Mouse (Mus musculus) T-helper 17 cell (primary cell): Measurements from ENCODE around the gene Eif4g3.

ENCODE experiments used
- in situ Hi-C, 2 experiments: fragments of 300-600 bp; cut with MboI, MseI; formaldehyde crosslinking; loops; 1 replicate in 1 of 2; 2 replicates in 1 of 2; pipeline ENCODE4 v1.15.1; 2025; ENCODE audit warnings: high pct_unique_total_duplicates in 2 of 2

The Eif4g3 gene

GRCm38 (mm10) chr4:137984746-137985145, 8.1 kb upstream of the Eif4g3 start:
- in situ Hi-C loops, result no loop called here

- in situ Hi-C loops, result no loop called here
Measured at GRCm38 (mm10) chr4:137989426-137989825, 3.4 kb upstream of the Eif4g3 start.

- in situ Hi-C loops, result loop anchor here in 1 of 2 experiments (10.0 kb wide), 1 partner anchor 606 kb away; no protein-coding TSS in a partner anchor
Measured at GRCm38 (mm10) chr4:137990433-137990832, 2.4 kb upstream of the Eif4g3 start.

- in situ Hi-C loops, result loop anchor here in 1 of 2 experiments (10.0 kb wide), 1 partner anchor 606 kb away; no protein-coding TSS in a partner anchor
Measured at GRCm38 (mm10) chr4:137991240-137991639, 1.6 kb upstream of the Eif4g3 start.

GRCm38 (mm10) chr4:137993291-137993758, 503 bp downstream of the Eif4g3 start:
- in situ Hi-C loops, result loop anchor here in 1 of 2 experiments (10.0 kb wide), 1 partner anchor 609 kb away; no protein-coding TSS in a partner anchor

- in situ Hi-C loops, result loop anchor here in 1 of 2 experiments (10.0 kb wide), 1 partner anchor 609 kb away; no protein-coding TSS in a partner anchor
Measured at GRCm38 (mm10) chr4:137993821-137994561, 1.2 kb downstream of the Eif4g3 start.

- in situ Hi-C loops, result loop anchor here in 1 of 2 experiments (10.0 kb wide), 1 partner anchor 610 kb away; no protein-coding TSS in a partner anchor
Measured at GRCm38 (mm10) chr4:137994562-137995336, 1.9 kb downstream of the Eif4g3 start.

GRCm38 (mm10) chr4:137995399-137995798, 2.6 kb downstream of the Eif4g3 start:
- in situ Hi-C loops, result loop anchor here in 1 of 2 experiments (10.0 kb wide), 1 partner anchor 611 kb away; no protein-coding TSS in a partner anchor

GRCm38 (mm10) chr4:137998232-137998631, 5.4 kb downstream of the Eif4g3 start:
- in situ Hi-C loops, result loop anchor here in 1 of 2 experiments (10.0 kb wide), 1 partner anchor 613 kb away; no protein-coding TSS in a partner anchor

GRCm38 (mm10) chr4:138000682-138001081, 7.9 kb downstream of the Eif4g3 start:
- in situ Hi-C loops, result no loop called here

GRCm38 (mm10) chr4:138003909-138004610, 11.2 kb downstream of the Eif4g3 start:
- in situ Hi-C loops, result no loop called here

- in situ Hi-C loops, result no loop called here
Measured at GRCm38 (mm10) chr4:138005781-138006180, 13.0 kb downstream of the Eif4g3 start.

GRCm38 (mm10) chr4:138006951-138007613, 14.3 kb downstream of the Eif4g3 start:
- in situ Hi-C loops, result no loop called here

- in situ Hi-C loops, result no loop called here
Measured at GRCm38 (mm10) chr4:138008646-138009045, 15.8 kb downstream of the Eif4g3 start.

GRCm38 (mm10) chr4:138009786-138010502, 17.1 kb downstream of the Eif4g3 start:
- in situ Hi-C loops, result no loop called here

GRCm38 (mm10) chr4:138013723-138014479, 21.1 kb downstream of the Eif4g3 start:
- in situ Hi-C loops, result no loop called here

GRCm38 (mm10) chr4:138015966-138016365, 23.1 kb downstream of the Eif4g3 start:
- in situ Hi-C loops, result no loop called here

GRCm38 (mm10) chr4:138017085-138017637, 24.3 kb downstream of the Eif4g3 start:
- in situ Hi-C loops, result no loop called here

- in situ Hi-C loops, result no loop called here
Measured at GRCm38 (mm10) chr4:138018011-138018410, 25.2 kb downstream of the Eif4g3 start.
